Mouse (Mus musculus) megakaryocyte, embryonic 14.5 days (primary cell): ENCODE results near the gene Bmt2.

Experiments
- FLI1 ChIP-seq: IDR thresholded peaks from 2 replicates; pipeline ENCODE4 v1.6.1; 2012; ENCODE audit warnings: low read length, inconsistent platforms, mixed read lengths
- GATA1 ChIP-seq: IDR thresholded peaks from 3 replicates; pipeline ENCODE4 v1.6.1; 2012; ENCODE audit warnings: mixed read lengths, low read length, inconsistent platforms, borderline replicate concordance

DNA sequence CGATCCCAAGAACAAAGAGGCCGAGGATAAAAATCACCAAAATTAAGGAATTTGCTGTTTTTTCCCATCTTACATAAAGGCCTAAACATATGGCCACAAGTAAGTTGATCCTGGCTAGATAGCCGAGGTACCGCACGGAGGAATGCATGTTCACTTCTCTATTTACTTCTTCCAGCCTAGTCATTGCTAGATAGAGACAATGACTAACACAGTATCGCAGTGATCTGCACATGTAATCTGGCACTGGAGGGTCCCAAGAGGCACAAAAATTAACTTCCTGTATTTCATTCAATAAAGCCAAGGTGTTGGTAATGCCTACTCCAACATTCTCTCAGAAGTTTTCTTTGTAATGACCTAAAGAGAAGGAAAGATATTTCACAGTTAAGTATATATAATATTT is 74.6 kb downstream of the Bmt2 start:
- TF ChIP-seq GATA1 (no peak), FLI1 (no peak)
